In the genomic region with DNA sequence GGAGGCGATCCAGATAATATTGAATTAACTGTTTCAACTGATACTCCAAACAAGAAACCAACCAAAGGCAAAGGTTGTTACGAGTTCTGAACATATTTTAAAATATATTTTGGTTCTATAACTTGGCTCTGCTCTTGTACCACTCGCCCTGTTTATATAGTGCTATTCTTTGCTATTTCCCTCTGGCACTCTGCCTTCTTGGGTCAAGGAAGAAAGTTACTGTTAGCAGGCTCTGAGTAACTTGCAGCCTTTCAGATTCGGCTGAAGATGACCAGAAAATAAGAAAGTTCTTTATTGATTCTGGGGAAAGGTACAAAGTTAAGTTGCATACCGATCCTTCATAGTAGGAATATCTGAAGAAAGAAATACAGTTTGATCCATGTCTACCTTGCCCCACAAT, we compare ENCODE assay signal across 8 mouse cellular contexts. TPM values are rescaled to one million over a fixed set of nuclear protein-coding genes. Genes with fewer than 3 reads are reported as not detected.
DNase-seq lines count a peak whose midpoint lies in the region; ATAC-seq and TF ChIP-seq lines count a peak whose summit lies in the region.

No protein-coding gene starts in this region.

- ATAC-seq in kidney, embryonic 15.5 days (replicated peaks; ENCODE audit: low FRiP score) = no peak
- no peak for ATAC-seq in intestine, embryonic 14.5 days (replicated peaks; ENCODE audit: low FRiP score, low TSS enrichment, low read depth)
- no peak for ATAC-seq in midbrain, embryonic 14.5 days (ENCODE audit: low FRiP score, low TSS enrichment)

- no peak for DNase-seq in kidney, postnatal 4 days
- DNase-seq in intestine, embryonic 14.5 days (ENCODE audit: low spot score) = no peak
- DNase-seq in midbrain, embryonic 14.5 days = no peak
- no peak for DNase-seq in thymus, postnatal 0 days (ENCODE audit: low spot score)
- DNase-seq in ovary, postnatal 14 days (ENCODE audit: low spot score) = no peak
- DNase-seq in right cerebral cortex, postnatal 4 days = no peak

- no peak overlapping the region for H3K27ac ChIP-seq in kidney, embryonic 15.5 days
- no peak overlapping the region for H3K27ac ChIP-seq in cortical plate, adult 2 months (ENCODE audit: insufficient read depth, low read length)
- H3K27ac ChIP-seq in intestine, embryonic 14.5 days (ENCODE audit: low read depth) = no peak overlapping the region
- no peak overlapping the region for H3K27ac ChIP-seq in midbrain, embryonic 14.5 days (replicated peaks; ENCODE audit: low read depth, low read length)

- H3K4me2 ChIP-seq in kidney, embryonic 15.5 days = peak overlapping the region; percentile 88
- H3K4me2 ChIP-seq in intestine, embryonic 14.5 days (ENCODE audit: low read length) = peak overlapping the region; percentile 69
- H3K4me2 ChIP-seq in midbrain, embryonic 14.5 days (ENCODE audit: low read length) = peak overlapping the region; percentile 79

- WGBS in kidney, embryonic 15.5 days = 58% methylated on average over 5 of the region's 5 CpGs
- 55% methylated on average over 5 of the region's 5 CpGs for WGBS in intestine, embryonic 14.5 days
- 69% methylated on average over 5 of the region's 5 CpGs for WGBS in midbrain, embryonic 14.5 days

- H3K4me1 ChIP-seq in kidney, embryonic 15.5 days = peaks cover 14% of the 10 kb centered on the region
- no peaks in the 10 kb centered on the region; the same call in 1 of the 2 replicates for H3K4me1 ChIP-seq in cortical plate, adult 2 months (ENCODE audit: control insufficient read depth, insufficient read depth, low read length)
- H3K4me1 ChIP-seq in intestine, embryonic 14.5 days (replicated peaks; ENCODE audit: control insufficient read depth, insufficient read depth, low read length) = peaks cover 14% of the 10 kb centered on the region
- H3K4me1 ChIP-seq in midbrain, embryonic 14.5 days (ENCODE audit: control insufficient read depth, insufficient read depth, low read length) = peaks cover 19% of the 10 kb centered on the region

- no peak for TF ChIP-seq POLR2A in cortical plate, adult 2 months (IDR thresholded peaks at IDR 0.05; ENCODE audit: extremely low read depth, insufficient read depth, low read length)

- H3K9ac ChIP-seq in kidney, embryonic 15.5 days = 0 out of 2 replicates have a peak overlapping the region, but pooled peaks have one; percentile 95
- H3K9ac ChIP-seq in intestine, embryonic 14.5 days (ENCODE audit: low read length) = peak overlapping the region; percentile 17; the same call in 1 of the 2 replicates
- no peak overlapping the region; the same call in 1 of the 2 replicates for H3K9ac ChIP-seq in midbrain, embryonic 14.5 days (replicated peaks; ENCODE audit: low read length)

- H3K4me3 ChIP-seq in kidney, embryonic 15.5 days (replicated peaks) = peak overlapping the region; percentile 95
- peak overlapping the region; percentile 77; the same call in 1 of the 2 replicates for H3K4me3 ChIP-seq in cortical plate, adult 2 months (ENCODE audit: insufficient read depth, low read length)
- peak overlapping the region; percentile 85 for H3K4me3 ChIP-seq in intestine, embryonic 14.5 days (ENCODE audit: low read depth, low read length)
- H3K4me3 ChIP-seq in midbrain, embryonic 14.5 days (replicated peaks; ENCODE audit: low read depth, low read length) = peak overlapping the region; percentile 84

- H3K27me3 ChIP-seq in kidney, embryonic 15.5 days = no peaks in the 10 kb centered on the region
- H3K27me3 ChIP-seq in intestine, embryonic 14.5 days (replicated peaks; ENCODE audit: control insufficient read depth, insufficient read depth, low read length) = no peaks in the 10 kb centered on the region
- no peaks in the 10 kb centered on the region for H3K27me3 ChIP-seq in midbrain, embryonic 14.5 days (ENCODE audit: control insufficient read depth, insufficient read depth, low read length)

- no peaks in the 10 kb centered on the region for H3K9me3 ChIP-seq in kidney, embryonic 15.5 days (replicated peaks)
- H3K9me3 ChIP-seq in intestine, embryonic 14.5 days (ENCODE audit: control insufficient read depth, low read length) = no peaks in the 10 kb centered on the region
- H3K9me3 ChIP-seq in midbrain, embryonic 14.5 days (ENCODE audit: control insufficient read depth, low read length) = no peaks in the 10 kb centered on the region

- H3K36me3 ChIP-seq in kidney, embryonic 15.5 days = peaks cover 14% of the 10 kb centered on the region
- peaks cover 15% of the 10 kb centered on the region; the same call in 1 of the 2 replicates for H3K36me3 ChIP-seq in intestine, embryonic 14.5 days (ENCODE audit: control insufficient read depth, insufficient read depth, low read length)
- no peaks in the 10 kb centered on the region; the same call in 1 of the 2 replicates for H3K36me3 ChIP-seq in midbrain, embryonic 14.5 days (ENCODE audit: control insufficient read depth, insufficient read depth, low read length)

- no peak for TF ChIP-seq CTCF in cortical plate, adult 2 months (IDR thresholded peaks at IDR 0.05; ENCODE audit: extremely low read depth, insufficient read depth, low read length)

RNA-seq across cellular contexts. Expression of a gene that starts 1.4 kb away (rescaled TPM):
- polyA plus RNA-seq in kidney, embryonic 15.5 days (2015; fragmentation: Nextera tagmentation; extraction: Ambion mirVana) = 55.9 and 63.1 TPM in 2 replicates
- 51.2 and 55.3 TPM in 2 replicates for polyA plus RNA-seq in cortical plate, adult 2 months (2012; rRNA removed)
- polyA plus RNA-seq in intestine, embryonic 14.5 days (2014; fragmentation: Nextera tagmentation; extraction: Ambion mirVana) = 56.5 and 62.1 TPM in 2 replicates
- 61.8 and 65.5 TPM in 2 replicates for polyA plus RNA-seq in midbrain, embryonic 14.5 days (2014; fragmentation: Nextera tagmentation; extraction: Ambion mirVana)
- 44.9 and 52.3 TPM in 2 replicates for polyA plus RNA-seq in thymus, postnatal 0 days (2015; fragmentation: Nextera tagmentation; extraction: Ambion mirVana)

RNA-seq across cellular contexts. Expression of a gene that starts 40.5 kb away (rescaled TPM):
- 30.3 and 31.7 TPM in 2 replicates for polyA plus RNA-seq in kidney, embryonic 15.5 days (2015; fragmentation: Nextera tagmentation; extraction: Ambion mirVana)
- 32.5 and 33.1 TPM in 2 replicates for polyA plus RNA-seq in cortical plate, adult 2 months (2012; rRNA removed)
- polyA plus RNA-seq in intestine, embryonic 14.5 days (2014; fragmentation: Nextera tagmentation; extraction: Ambion mirVana) = 27.2 and 29.7 TPM in 2 replicates
- 37.5 and 38.9 TPM in 2 replicates for polyA plus RNA-seq in midbrain, embryonic 14.5 days (2014; fragmentation: Nextera tagmentation; extraction: Ambion mirVana)
- polyA plus RNA-seq in thymus, postnatal 0 days (2015; fragmentation: Nextera tagmentation; extraction: Ambion mirVana) = 18.6 and 21.6 TPM in 2 replicates
